Mouse (Mus musculus) adrenal gland, adult 18-20 months (tissue): ENCODE measurements around the gene Nsmce4a. TPM values are rescaled to one million over a fixed set of nuclear protein-coding genes. Genes with fewer than 3 reads are reported as not detected.
"Not testable (repeated sequence)": the region's sequence is repeated elsewhere in the genome, so short reads cannot be mapped to it uniquely, and the experiment has no call there.

Experiments used
- DNase-seq, 2 experiments: peaks; one replicate each; pipeline ENCODE4 v3.0.0; 2021 to 2022; ENCODE audit warnings: low spot score in 2 of 2
- total RNA-seq, 2 experiments: library from RNA; stranded (reverse); gene quantifications; 1 replicate in 1 of 2; 2 replicates in 1 of 2; pipeline ENCODE4 v1.2.3; 2021

The Nsmce4a gene
- total RNA-seq, 2 experiments from 2014 or later = 38.2 to 55.1 TPM

- DNase-seq = no peak
Measured at GRCm38 (mm10) chr7:130543181-130543580, 29.7 kb downstream of the Nsmce4a start.

- DNase-seq = no peak
Measured at GRCm38 (mm10) chr7:130540176-130540575, 32.7 kb downstream of the Nsmce4a start.

GRCm38 (mm10) chr7:130537068-130537467 is 35.9 kb downstream of the Nsmce4a start:
- DNase-seq = peak in 1 of 2 experiments; percentile 4

GRCm38 (mm10) chr7:130535174-130535573 is 37.7 kb downstream of the Nsmce4a start:
- DNase-seq = peak in 1 of 2 experiments; percentile 12

GRCm38 (mm10) chr7:130533316-130534260 is 39.3 kb downstream of the Nsmce4a start:
- DNase-seq = peak; percentile 94

GRCm38 (mm10) chr7:130531138-130531537 is 41.8 kb downstream of the Nsmce4a start:
- not testable (repeated sequence) for DNase-seq

- DNase-seq = no peak
Measured at GRCm38 (mm10) chr7:130527306-130527705, 45.6 kb downstream of the Nsmce4a start.

- no peak for DNase-seq
Measured at GRCm38 (mm10) chr7:130523451-130523850, 49.5 kb downstream of the Nsmce4a start.

GRCm38 (mm10) chr7:130520812-130521422 is 52.0 kb downstream of the Nsmce4a start:
- DNase-seq = no peak

- DNase-seq = no peak
Measured at GRCm38 (mm10) chr7:130520049-130520425, 52.9 kb downstream of the Nsmce4a start, which contains the start of gene Ate1. Gene Ate1, minus strand, starts transcription at chr7:130520369.

- peak; percentile 97 to 99 for DNase-seq
Measured at GRCm38 (mm10) chr7:130519096-130520048, 53.5 kb downstream of the Nsmce4a start.

GRCm38 (mm10) chr7:130518213-130519095 is 54.5 kb downstream of the Nsmce4a start:
- no peak for DNase-seq

- DNase-seq = no peak
Measured at GRCm38 (mm10) chr7:130510243-130510642, 62.7 kb downstream of the Nsmce4a start.

- no peak for DNase-seq
Measured at GRCm38 (mm10) chr7:130503006-130503405, 69.9 kb downstream of the Nsmce4a start.

- DNase-seq = no peak
Measured at GRCm38 (mm10) chr7:130501499-130501898, 71.4 kb downstream of the Nsmce4a start.

GRCm38 (mm10) chr7:130493346-130493745 is 79.6 kb downstream of the Nsmce4a start:
- DNase-seq = no peak

- DNase-seq = no peak
Measured at GRCm38 (mm10) chr7:130492026-130492425, 80.9 kb downstream of the Nsmce4a start.
